Mouse (Mus musculus): ENCODE data around the gene Olfr91. TPM values are rescaled to one million over a fixed set of nuclear protein-coding genes. Genes with fewer than 3 reads are reported as not detected.

Gene Olfr91
- total RNA-seq, 2 experiments from 2014 or later, result not detected

Other genes with a start within 250 kb of the Olfr91 start
- not detected for gene Trim15, start 231.1 kb downstream of the Olfr91 start, total RNA-seq (2021)
- under 1 TPM in 1 of 2 experiments, not detected in 1; 0.15 TPM for gene Trim10, start 228.7 kb downstream of the Olfr91 start, total RNA-seq (2021)
- not detected for gene Trim40, start 208.2 kb downstream of the Olfr91 start, total RNA-seq (2021)
- gene Trim31, start 200.2 kb downstream of the Olfr91 start, total RNA-seq (2021), result not detected
- gene Rnf39, start 155.4 kb downstream of the Olfr91 start, total RNA-seq (2021), result 1 to 10 TPM; 2.1 to 3.5 TPM
- gene Ppp1r11, start 146.5 kb downstream of the Olfr91 start, total RNA-seq (2021), result 100 to 1,000 TPM; 108 to 109 TPM
- gene Znrd1, start 139.7 kb downstream of the Olfr91 start, total RNA-seq (2021), result 10 to 100 TPM; 28.4 to 31.8 TPM
- 1 to 10 TPM; 4.3 to 4.6 TPM for gene Znrd1as, start 139.7 kb downstream of the Olfr91 start, total RNA-seq (2021)
- not detected for gene 2410137M14Rik, start 117.0 kb downstream of the Olfr91 start, total RNA-seq (2021)
- gene H2-M5, start 108.7 kb downstream of the Olfr91 start, total RNA-seq (2021), result 1 to 10 TPM; 1.9 to 2.7 TPM
- 10 to 100 TPM; 25.9 to 27.9 TPM for gene Zfp57, start 97.1 kb downstream of the Olfr91 start, total RNA-seq (2021)
- 10 to 100 TPM; 23.9 to 46.1 TPM for gene Mog, start 74.9 kb downstream of the Olfr91 start, total RNA-seq (2021)
- 100 to 1,000 TPM; 629 to 637 TPM for gene Gabbr1, start 52.3 kb downstream of the Olfr91 start, total RNA-seq (2021)
- under 1 TPM in 1 of 2 experiments, not detected in 1; 0.13 TPM for gene Olfr90, start 9.8 kb downstream of the Olfr91 start, total RNA-seq (2021)
- gene Olfr92, start 21.8 kb upstream of the Olfr91 start, total RNA-seq (2021), result not detected
- not detected for gene Olfr93, start 63.2 kb upstream of the Olfr91 start, total RNA-seq (2021)
- not detected for gene Ubd, start 95.6 kb upstream of the Olfr91 start, total RNA-seq (2021)
- gene Olfr94, start 102.7 kb upstream of the Olfr91 start, total RNA-seq (2021), result not detected
- gene Olfr95, start 114.8 kb upstream of the Olfr91 start, total RNA-seq (2021), result not detected
- not detected for gene Olfr96, start 121.9 kb upstream of the Olfr91 start, total RNA-seq (2021)
- gene Olfr97, start 139.1 kb upstream of the Olfr91 start, total RNA-seq (2021), result not detected
- not detected for gene Olfr98, start 165.5 kb upstream of the Olfr91 start, total RNA-seq (2021)
- 1 to 10 TPM; 2.7 to 4.1 TPM for gene H2-M3, start 171.9 kb upstream of the Olfr91 start, total RNA-seq (2021)
- gene Olfr99, start 185.2 kb upstream of the Olfr91 start, total RNA-seq (2021), result not detected
- not detected for gene Olfr101, start 206.0 kb upstream of the Olfr91 start, total RNA-seq (2021)
- not detected for gene Olfr102, start 218.8 kb upstream of the Olfr91 start, total RNA-seq (2021)
- gene Olfr103, start 241.4 kb upstream of the Olfr91 start, total RNA-seq (2021), result not detected